Mouse (Mus musculus) midbrain, embryonic 16.5 days (tissue): ENCODE data around the gene Pms2. TPM values are rescaled to one million over a fixed set of nuclear protein-coding genes. Genes with fewer than 3 reads are reported as not detected.

Experiments
- ATAC-seq: fragments of 200-750 bp; cut with Nextera tagmentation; 2 replicates; pipeline ENCODE4 v1.8.0; 2017; ENCODE audit warnings: moderate TSS enrichment
- H3K27ac ChIP-seq: fragments of 300-500 bp; sonication (generic); 2 replicates; pipeline ENCODE4 v1.5.1; 2014; ENCODE audit warnings: mild to moderate bottlenecking, low read length, mixed read lengths
- H3K27me3 ChIP-seq: fragments of 300-500 bp; sonication (generic); 2 replicates; pipeline ENCODE4 v1.6.1; 2014; ENCODE audit warnings: low read depth, low read length, mixed read lengths; ENCODE audit not compliant: control insufficient read depth, insufficient read depth
- H3K36me3 ChIP-seq: fragments of 300-500 bp; sonication (generic); 2 replicates; pipeline ENCODE4 v1.6.1; 2014; ENCODE audit warnings: mild to moderate bottlenecking, low read length, moderate library complexity, mixed read lengths; ENCODE audit not compliant: control insufficient read depth, insufficient read depth
- H3K4me1 ChIP-seq: fragments of 300-500 bp; sonication (generic); 2 replicates; pipeline ENCODE4 v1.6.1; 2014; ENCODE audit warnings: mild to moderate bottlenecking, low read length, mixed read lengths; ENCODE audit not compliant: control insufficient read depth, insufficient read depth
- H3K4me2 ChIP-seq: fragments of 300-500 bp; sonication (generic); 2 replicates; pipeline ENCODE4 v1.6.1; 2014; ENCODE audit warnings: mild to moderate bottlenecking, low read length, mixed read lengths
- H3K4me3 ChIP-seq: fragments of 300-500 bp; sonication (generic); 2 replicates; pipeline ENCODE4 v1.5.1; 2014; ENCODE audit warnings: low read depth, mild to moderate bottlenecking, low read length, moderate library complexity, mixed read lengths
- H3K9ac ChIP-seq: fragments of 300-500 bp; sonication (generic); 2 replicates; pipeline ENCODE4 v1.6.1; 2014; ENCODE audit warnings: low read depth, low read length, mixed read lengths
- H3K9me3 ChIP-seq: fragments of 300-500 bp; sonication (generic); replicated peaks from 2 replicates; pipeline ENCODE4 v1.6.1; 2014; ENCODE audit warnings: mild to moderate bottlenecking, low read length, mixed read lengths; ENCODE audit not compliant: control insufficient read depth, poor library complexity, severe bottlenecking
- WGBS: fragments of 180-500 bp; shearing (Covaris S2); extraction: QIAGEN DNeasy Blood & Tissue Kit; methylation state at CpG from one replicate; pipeline ENCODE4 v1.1.7; 2014; 5-methylcytosine and 5-hydroxymethylcytosine counted together
- polyA plus RNA-seq: library from polyadenylated mRNA; unstranded; fragments of >200 nt; fragmentation: Nextera tagmentation; extraction: Ambion mirVana; gene quantifications from 2 replicates; pipeline ENCODE4 v1.2.1, GENCODE M21; 2015

Gene Pms2
- polyA plus RNA-seq, 1 experiment from 2014 or later = 29.1 TPM

DNA sequence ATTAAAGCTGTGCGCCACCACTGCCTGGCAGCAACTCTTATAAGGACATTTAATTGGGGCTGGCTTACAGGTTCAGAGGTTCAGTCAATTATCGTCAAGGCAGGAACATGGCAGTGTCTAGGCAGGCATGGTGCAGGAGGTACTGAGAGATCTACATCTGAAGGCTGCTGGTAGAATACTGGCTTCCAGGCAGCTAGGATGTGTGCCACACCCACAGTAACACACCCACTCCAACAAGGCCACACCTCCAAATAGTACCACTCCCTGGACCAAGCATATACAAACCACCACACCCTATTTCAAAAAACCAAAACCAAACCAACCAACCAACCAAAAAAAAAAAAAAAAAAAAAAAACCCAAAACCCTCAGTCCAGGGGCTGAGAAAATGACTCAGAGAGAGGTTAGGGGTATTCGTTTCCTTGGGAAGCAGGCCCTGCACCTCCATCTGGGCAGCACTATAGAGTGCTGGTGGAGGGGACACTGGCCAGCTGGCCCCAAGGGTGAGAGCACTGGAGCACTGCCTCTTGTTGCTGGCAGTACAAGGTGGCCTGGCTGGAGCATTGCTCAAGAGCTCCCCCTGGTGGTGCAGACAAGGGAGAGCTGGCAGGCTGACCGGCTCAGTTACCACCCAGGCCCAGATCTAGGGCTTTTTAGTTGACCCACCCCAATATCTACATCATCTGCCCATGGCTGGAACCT is 65.3 kb downstream of the Pms2 start:
- Histone ChIP-seq H3K9me3 (no peaks in the 10 kb centered on the region), H3K4me3 (no peak overlapping the region), H3K4me1 (no peaks in the 10 kb centered on the region), H3K4me2 (no peak overlapping the region), H3K27me3 (no peaks in the 10 kb centered on the region), H3K27ac (no peak overlapping the region), H3K9ac (no peak overlapping the region), H3K36me3 (no peaks in the 10 kb centered on the region)
- 51% methylated on average over 4 of the region's 4 CpGs for WGBS
- peak; percentile 51; the same call in 1 of the 2 replicates for ATAC-seq

DNA sequence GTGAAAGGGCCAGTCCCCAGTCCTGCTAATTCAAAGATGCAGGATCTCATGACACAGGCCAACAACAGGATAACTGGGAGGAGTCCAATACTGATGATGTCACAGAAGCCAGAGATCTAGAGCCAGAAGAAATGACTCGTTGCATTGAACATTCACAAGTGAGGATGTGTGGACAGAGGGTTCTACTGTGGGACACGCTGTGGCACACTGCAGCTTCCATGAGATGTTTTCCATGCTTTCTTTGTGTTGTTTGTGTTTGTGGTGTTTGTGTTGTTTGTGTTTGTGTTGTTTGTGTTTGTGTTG is 65.8 kb downstream of the Pms2 start:
- 70% methylated on average over 2 of the region's 2 CpGs for WGBS
- Histone ChIP-seq H3K9me3 (no peaks in the 10 kb centered on the region), H3K4me1 (no peaks in the 10 kb centered on the region), H3K27ac (no peak overlapping the region), H3K4me3 (no peak overlapping the region), H3K4me2 (no peak overlapping the region), H3K27me3 (no peaks in the 10 kb centered on the region), H3K9ac (no peak overlapping the region), H3K36me3 (no peaks in the 10 kb centered on the region)
- ATAC-seq = no peak

DNA sequence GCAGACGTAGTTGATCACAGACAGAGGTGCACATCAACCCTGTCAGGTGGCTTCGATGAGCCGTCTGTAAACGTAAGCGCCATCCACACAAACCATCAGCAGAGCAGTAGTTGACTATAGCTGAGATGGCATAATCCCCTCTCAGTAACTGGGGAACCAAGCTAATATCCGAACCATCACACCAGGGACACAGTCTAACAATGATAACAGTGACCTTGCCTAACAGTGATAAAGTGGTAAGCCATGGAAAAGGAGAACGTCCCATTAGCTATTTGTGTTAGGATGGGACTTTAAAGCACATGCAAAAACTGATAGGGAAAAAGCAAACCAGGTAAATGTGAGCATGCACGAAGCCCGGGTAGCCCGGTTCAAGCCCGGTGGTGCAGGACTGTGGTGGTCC is 66.5 kb downstream of the Pms2 start:
- no peaks in the 10 kb centered on the region for H3K4me1 ChIP-seq
- 91% methylated on average over 11 of the region's 11 CpGs for WGBS
- H3K27me3 ChIP-seq = no peaks in the 10 kb centered on the region
- ATAC-seq = no peak
- H3K4me3 ChIP-seq = no peak overlapping the region
- no peaks in the 10 kb centered on the region for H3K9me3 ChIP-seq
- H3K27ac ChIP-seq = no peak overlapping the region
- H3K9ac ChIP-seq = no peak overlapping the region
- no peaks in the 10 kb centered on the region for H3K36me3 ChIP-seq
- no peak overlapping the region for H3K4me2 ChIP-seq

DNA sequence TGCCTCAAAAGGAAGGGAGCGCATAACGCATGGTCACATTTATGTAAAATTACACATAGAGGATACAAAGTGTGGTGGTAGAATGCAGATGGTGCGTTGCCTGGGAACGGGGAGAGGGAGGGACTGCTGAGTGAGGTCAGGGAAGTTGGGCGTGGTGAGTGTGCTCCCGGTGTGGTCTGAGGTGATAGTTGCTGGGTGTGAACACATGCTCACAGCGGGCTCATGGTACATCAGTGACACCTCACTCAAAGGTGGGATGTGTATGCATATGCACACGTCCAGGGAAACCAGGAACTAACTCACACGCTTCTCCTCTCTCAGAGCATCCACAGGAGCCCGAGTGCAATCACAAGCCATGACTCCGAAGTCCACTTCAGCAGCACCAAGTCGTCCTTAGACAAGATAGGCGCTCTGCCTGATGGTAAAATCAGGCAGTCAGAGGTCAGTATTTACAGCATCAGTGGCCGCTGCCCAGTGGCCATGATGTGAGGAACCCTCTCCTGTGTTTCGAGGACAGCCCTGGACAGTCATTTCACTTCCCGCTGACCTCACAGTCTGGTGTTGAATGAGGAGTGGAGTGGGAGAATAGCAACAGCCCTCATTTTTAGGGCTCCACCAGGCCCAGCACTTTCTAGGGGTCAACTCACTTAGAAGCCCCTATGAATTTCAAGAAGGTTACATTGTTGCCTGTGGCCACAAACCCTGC is 67.1 kb downstream of the Pms2 start:
- H3K9ac ChIP-seq = no peak overlapping the region
- no peaks in the 10 kb centered on the region for H3K4me1 ChIP-seq
- H3K4me3 ChIP-seq = no peak overlapping the region
- H3K27ac ChIP-seq = no peak overlapping the region
- H3K4me2 ChIP-seq = no peak overlapping the region
- H3K9me3 ChIP-seq = no peaks in the 10 kb centered on the region
- H3K36me3 ChIP-seq = no peaks in the 10 kb centered on the region
- no peaks in the 10 kb centered on the region for H3K27me3 ChIP-seq
- ATAC-seq = no peak
- WGBS = 84% methylated on average over 16 of the region's 16 CpGs

DNA sequence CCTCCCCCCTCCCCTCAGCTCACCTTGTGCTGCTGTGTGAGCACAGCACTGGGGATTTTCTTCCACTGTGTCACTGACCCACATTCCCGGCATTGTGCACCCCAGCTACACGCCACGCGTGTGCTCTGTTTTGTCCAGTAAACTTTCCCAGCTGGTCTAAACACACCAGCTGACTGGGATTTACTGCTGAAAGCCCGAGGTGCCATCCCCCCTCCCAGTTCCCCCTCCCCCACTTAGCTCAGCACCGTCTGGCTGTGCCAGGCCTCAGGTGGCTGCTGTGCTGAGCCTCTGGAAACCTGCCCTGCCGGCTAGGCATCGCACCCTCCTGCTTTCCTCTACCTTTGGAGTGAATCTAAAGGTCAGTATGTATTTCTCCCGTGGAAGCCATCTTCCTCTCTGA is 71.1 kb downstream of the Pms2 start:
- WGBS = 16% methylated on average over 9 of the region's 9 CpGs
- H3K27ac ChIP-seq = no peak overlapping the region
- no peaks in the 10 kb centered on the region for H3K4me1 ChIP-seq
- H3K4me3 ChIP-seq = no peak overlapping the region
- no peak overlapping the region for H3K4me2 ChIP-seq
- peaks cover 7% of the 10 kb centered on the region for H3K36me3 ChIP-seq
- no peak overlapping the region for H3K9ac ChIP-seq
- no peaks in the 10 kb centered on the region for H3K9me3 ChIP-seq
- H3K27me3 ChIP-seq = no peaks in the 10 kb centered on the region
- no peak for ATAC-seq

DNA sequence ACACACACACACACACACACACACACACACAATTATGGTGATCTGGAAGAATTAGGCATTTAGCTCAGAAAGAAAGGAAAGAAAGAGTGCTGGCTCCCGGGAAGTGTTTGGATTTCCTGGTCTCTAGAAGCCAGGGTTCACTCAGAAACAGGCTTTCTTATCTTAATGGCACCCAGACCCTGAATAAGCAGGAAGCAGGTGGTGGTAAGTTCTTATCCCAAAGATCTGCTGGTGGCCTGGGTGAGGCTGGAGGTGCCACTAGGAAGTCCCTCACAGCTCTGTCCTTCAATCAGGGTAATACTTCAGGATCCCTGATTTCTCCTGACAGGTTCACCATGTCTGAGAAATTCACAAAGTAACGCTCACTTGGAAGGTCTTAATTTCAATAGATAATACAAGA is 72.6 kb downstream of the Pms2 start:
- Histone ChIP-seq H3K4me3 (no peak overlapping the region), H3K9me3 (no peaks in the 10 kb centered on the region), H3K27ac (no peak overlapping the region), H3K4me1 (no peaks in the 10 kb centered on the region), H3K4me2 (no peak overlapping the region), H3K9ac (no peak overlapping the region), H3K36me3 (peaks cover 7% of the 10 kb centered on the region), H3K27me3 (no peaks in the 10 kb centered on the region)
- WGBS = 85% methylated on average over 2 of the region's 2 CpGs
- no peak for ATAC-seq

Other genes starting within 250 kb of the Pms2 start
- gene Usp42, start 177.7 kb upstream of the Pms2 start, polyA plus RNA-seq = 26.0 and 28.0 TPM in 2 replicates
- gene Eif2ak1, start 92.2 kb upstream of the Pms2 start, polyA plus RNA-seq = 42.8 and 45.1 TPM in 2 replicates
- gene Ankrd61, start 12.3 kb upstream of the Pms2 start, polyA plus RNA-seq = 0.45 and 0.78 TPM in 2 replicates
- 82.8 and 90.3 TPM in 2 replicates for gene Aimp2, start 117 bp upstream of the Pms2 start, polyA plus RNA-seq
- 1.4 and 1.8 TPM in 2 replicates for gene Gm42421, start 18.2 kb downstream of the Pms2 start, polyA plus RNA-seq
- gene Rsph10b, start 23.1 kb downstream of the Pms2 start, polyA plus RNA-seq = 3.6 TPM in 2 replicates
- 82.5 and 82.7 TPM in 2 replicates for gene Ccz1, start 104.9 kb downstream of the Pms2 start, polyA plus RNA-seq
- not detected in 2 replicates for gene Ocm, start 116.7 kb downstream of the Pms2 start, polyA plus RNA-seq
- gene Lmtk2, start 190.5 kb downstream of the Pms2 start, polyA plus RNA-seq = 9.0 and 9.3 TPM in 2 replicates